Mouse (Mus musculus) E14TG2a.4 (cell line): ENCODE measurements around the gene Ercc5.

Experiments
- CTCF ChIP-seq: conservative IDR thresholded peaks from 2 replicates; pipeline ENCODE4 v1.5.1; 2014; ENCODE audit warnings: low read length
- NANOG ChIP-seq: IDR thresholded peaks from 2 replicates; pipeline ENCODE4 v1.6.1; 2014; ENCODE audit warnings: borderline replicate concordance, low read length, mixed read lengths
- POU5F1 ChIP-seq: IDR thresholded peaks from 2 replicates; pipeline ENCODE4 v1.6.1; 2014; ENCODE audit warnings: low read length, borderline replicate concordance

- TF ChIP-seq CTCF (no peak), NANOG (no peak), POU5F1 (no peak)
Observed at GRCm38 (mm10) chr1:44216352-44217116, 69.0 kb downstream of the Ercc5 start.
